Mouse (Mus musculus): Measurements from ENCODE around the gene Celf2. TPM values are rescaled to one million over a fixed set of nuclear protein-coding genes. Genes with fewer than 3 reads are reported as not detected.

The Celf2 gene
- polyA plus RNA-seq, 1 experiment from 2014 or later: 92.4 TPM

- ATAC-seq (ENCODE audit: low read depth): no peak
- Histone ChIP-seq H3K9me3 (ENCODE audit: control insufficient read depth, low read length) (no peaks in the 10 kb centered on the region), H3K4me1 (replicated peaks; ENCODE audit: control insufficient read depth, insufficient read depth, low read length) (0 out of 2 replicates have a peak, but pooled peaks cover 2% of the 10 kb centered on the region), H3K36me3 (ENCODE audit: control insufficient read depth, insufficient read depth, low read length) (no peaks in the 10 kb centered on the region), H3K27ac (ENCODE audit: low read length) (no peak overlapping the region), H3K4me3 (ENCODE audit: low read length) (no peak overlapping the region), H3K27me3 (ENCODE audit: control insufficient read depth, insufficient read depth, low read depth, low read length) (no peaks in the 10 kb centered on the region), H3K9ac (ENCODE audit: low read length) (no peak overlapping the region), H3K4me2 (ENCODE audit: low read depth, low read length) (no peak overlapping the region)
- 85% methylated on average over 4 of the region's 4 CpGs for WGBS
Measured at GRCm38 (mm10) chr2:6865785-6866184, 643.6 kb downstream of the Celf2 start.

- 69% methylated on average over 2 of the region's 2 CpGs for WGBS
- Histone ChIP-seq H3K4me1 (replicated peaks; ENCODE audit: control insufficient read depth, insufficient read depth, low read length) (no peaks in the 10 kb centered on the region), H3K36me3 (ENCODE audit: control insufficient read depth, insufficient read depth, low read length) (no peaks in the 10 kb centered on the region), H3K9me3 (ENCODE audit: control insufficient read depth, low read length) (no peaks in the 10 kb centered on the region), H3K4me3 (ENCODE audit: low read length) (no peak overlapping the region), H3K27me3 (ENCODE audit: control insufficient read depth, insufficient read depth, low read depth, low read length) (no peaks in the 10 kb centered on the region), H3K27ac (ENCODE audit: low read length) (no peak overlapping the region), H3K4me2 (ENCODE audit: low read depth, low read length) (no peak overlapping the region), H3K9ac (ENCODE audit: low read length) (no peak overlapping the region)
- no peak for ATAC-seq (ENCODE audit: low read depth)
Measured at GRCm38 (mm10) chr2:6850102-6850644, 659.2 kb downstream of the Celf2 start.

- Histone ChIP-seq H3K27me3 (ENCODE audit: control insufficient read depth, insufficient read depth, low read depth, low read length) (no peaks in the 10 kb centered on the region), H3K9ac (ENCODE audit: low read length) (no peak overlapping the region), H3K4me3 (ENCODE audit: low read length) (no peak overlapping the region), H3K9me3 (ENCODE audit: control insufficient read depth, low read length) (no peaks in the 10 kb centered on the region), H3K27ac (ENCODE audit: low read length) (no peak overlapping the region), H3K4me1 (replicated peaks; ENCODE audit: control insufficient read depth, insufficient read depth, low read length) (no peaks in the 10 kb centered on the region), H3K36me3 (ENCODE audit: control insufficient read depth, insufficient read depth, low read length) (no peaks in the 10 kb centered on the region), H3K4me2 (ENCODE audit: low read depth, low read length) (no peak overlapping the region)
- no peak for ATAC-seq (ENCODE audit: low read depth)
- WGBS: 44% methylated on average over 3 of the region's 3 CpGs
Measured at GRCm38 (mm10) chr2:6849388-6849787, 660.0 kb downstream of the Celf2 start.

GRCm38 (mm10) chr2:6830021-6830420, 679.3 kb downstream of the Celf2 start:
- Histone ChIP-seq H3K9me3 (ENCODE audit: control insufficient read depth, low read length) (no peaks in the 10 kb centered on the region), H3K4me2 (ENCODE audit: low read depth, low read length) (no peak overlapping the region), H3K4me1 (replicated peaks; ENCODE audit: control insufficient read depth, insufficient read depth, low read length) (no peaks in the 10 kb centered on the region), H3K9ac (ENCODE audit: low read length) (no peak overlapping the region), H3K4me3 (ENCODE audit: low read length) (no peak overlapping the region), H3K27me3 (ENCODE audit: control insufficient read depth, insufficient read depth, low read depth, low read length) (no peaks in the 10 kb centered on the region), H3K36me3 (ENCODE audit: control insufficient read depth, insufficient read depth, low read length) (no peaks in the 10 kb centered on the region), H3K27ac (ENCODE audit: low read length) (no peak overlapping the region)
- ATAC-seq (ENCODE audit: low read depth): no peak
- 92% methylated on average over 6 of the region's 6 CpGs for WGBS

- no peak overlapping the region for H3K4me2 ChIP-seq (ENCODE audit: low read depth, low read length)
- H3K27ac ChIP-seq (ENCODE audit: low read length): no peak overlapping the region
- no peaks in the 10 kb centered on the region for H3K4me1 ChIP-seq (replicated peaks; ENCODE audit: control insufficient read depth, insufficient read depth, low read length)
- no peaks in the 10 kb centered on the region for H3K27me3 ChIP-seq (ENCODE audit: control insufficient read depth, insufficient read depth, low read depth, low read length)
- WGBS: 58% methylated on average over 2 of the region's 2 CpGs
- no peaks in the 10 kb centered on the region for H3K9me3 ChIP-seq (ENCODE audit: control insufficient read depth, low read length)
- no peak overlapping the region for H3K9ac ChIP-seq (ENCODE audit: low read length)
- H3K36me3 ChIP-seq (ENCODE audit: control insufficient read depth, insufficient read depth, low read length): no peaks in the 10 kb centered on the region
- H3K4me3 ChIP-seq (ENCODE audit: low read length): no peak overlapping the region
- ATAC-seq (ENCODE audit: low read depth): no peak
Measured at GRCm38 (mm10) chr2:6827583-6827982, 681.8 kb downstream of the Celf2 start.

- Histone ChIP-seq H3K4me2 (ENCODE audit: low read depth, low read length) (no peak overlapping the region), H3K9ac (ENCODE audit: low read length) (no peak overlapping the region), H3K4me1 (replicated peaks; ENCODE audit: control insufficient read depth, insufficient read depth, low read length) (no peaks in the 10 kb centered on the region), H3K27ac (ENCODE audit: low read length) (no peak overlapping the region), H3K9me3 (ENCODE audit: control insufficient read depth, low read length) (no peaks in the 10 kb centered on the region), H3K36me3 (ENCODE audit: control insufficient read depth, insufficient read depth, low read length) (no peaks in the 10 kb centered on the region), H3K4me3 (ENCODE audit: low read length) (no peak overlapping the region), H3K27me3 (ENCODE audit: control insufficient read depth, insufficient read depth, low read depth, low read length) (no peaks in the 10 kb centered on the region)
- WGBS: 84% methylated on average over 1 of the region's 1 CpGs
- no peak for ATAC-seq (ENCODE audit: low read depth)
Measured at GRCm38 (mm10) chr2:6823021-6823420, 686.3 kb downstream of the Celf2 start.

- Histone ChIP-seq H3K4me1 (replicated peaks; ENCODE audit: control insufficient read depth, insufficient read depth, low read length) (no peaks in the 10 kb centered on the region), H3K9me3 (ENCODE audit: control insufficient read depth, low read length) (no peaks in the 10 kb centered on the region), H3K9ac (ENCODE audit: low read length) (no peak overlapping the region), H3K4me2 (ENCODE audit: low read depth, low read length) (no peak overlapping the region), H3K4me3 (ENCODE audit: low read length) (no peak overlapping the region), H3K27me3 (ENCODE audit: control insufficient read depth, insufficient read depth, low read depth, low read length) (no peaks in the 10 kb centered on the region), H3K27ac (ENCODE audit: low read length) (no peak overlapping the region), H3K36me3 (ENCODE audit: control insufficient read depth, insufficient read depth, low read length) (no peaks in the 10 kb centered on the region)
- 67% methylated on average over 2 of the region's 2 CpGs for WGBS
- no peak for ATAC-seq (ENCODE audit: low read depth)
Measured at GRCm38 (mm10) chr2:6821593-6821992, 687.8 kb downstream of the Celf2 start.

- no peak overlapping the region for H3K9ac ChIP-seq (ENCODE audit: low read length)
- 80% methylated on average over 2 of the region's 2 CpGs for WGBS
- H3K36me3 ChIP-seq (ENCODE audit: control insufficient read depth, insufficient read depth, low read length): no peaks in the 10 kb centered on the region
Measured at GRCm38 (mm10) chr2:6815281-6815680, 694.1 kb downstream of the Celf2 start.

GRCm38 (mm10) chr2:6808736-6809135, 700.6 kb downstream of the Celf2 start:
- 0 out of 2 replicates have a peak, but pooled peaks cover 2% of the 10 kb centered on the region for H3K9me3 ChIP-seq (ENCODE audit: control insufficient read depth, low read length)
- 78% methylated on average over 1 of the region's 1 CpGs for WGBS
- H3K4me1 ChIP-seq (replicated peaks; ENCODE audit: control insufficient read depth, insufficient read depth, low read length): no peaks in the 10 kb centered on the region
- no peak overlapping the region for H3K4me2 ChIP-seq (ENCODE audit: low read depth, low read length)
- H3K9ac ChIP-seq (ENCODE audit: low read length): no peak overlapping the region
- H3K27ac ChIP-seq (ENCODE audit: low read length): no peak overlapping the region
- no peak for ATAC-seq (ENCODE audit: low read depth)
- no peaks in the 10 kb centered on the region for H3K36me3 ChIP-seq (ENCODE audit: control insufficient read depth, insufficient read depth, low read length)
- H3K27me3 ChIP-seq (ENCODE audit: control insufficient read depth, insufficient read depth, low read depth, low read length): no peaks in the 10 kb centered on the region
- no peak overlapping the region for H3K4me3 ChIP-seq (ENCODE audit: low read length)

More at GRCm38 (mm10) chr2:6815281-6815680, 694.1 kb downstream of the Celf2 start:
- 0 out of 2 replicates have a peak, but pooled peaks cover 2% of the 10 kb centered on the region for H3K9me3 ChIP-seq (ENCODE audit: control insufficient read depth, low read length)
- no peak overlapping the region for H3K4me2 ChIP-seq (ENCODE audit: low read depth, low read length)
- H3K27ac ChIP-seq (ENCODE audit: low read length): no peak overlapping the region
- ATAC-seq (ENCODE audit: low read depth): no peak
- H3K27me3 ChIP-seq (ENCODE audit: control insufficient read depth, insufficient read depth, low read depth, low read length): no peaks in the 10 kb centered on the region
- no peaks in the 10 kb centered on the region for H3K4me1 ChIP-seq (replicated peaks; ENCODE audit: control insufficient read depth, insufficient read depth, low read length)
- H3K4me3 ChIP-seq (ENCODE audit: low read length): no peak overlapping the region

GRCm38 (mm10) chr2:6796754-6797153, 712.6 kb downstream of the Celf2 start:
- Histone ChIP-seq H3K9me3 (ENCODE audit: control insufficient read depth, low read length) (no peaks in the 10 kb centered on the region), H3K36me3 (ENCODE audit: control insufficient read depth, insufficient read depth, low read length) (no peaks in the 10 kb centered on the region), H3K4me2 (ENCODE audit: low read depth, low read length) (no peak overlapping the region), H3K9ac (ENCODE audit: low read length) (no peak overlapping the region), H3K4me3 (ENCODE audit: low read length) (no peak overlapping the region), H3K27me3 (ENCODE audit: control insufficient read depth, insufficient read depth, low read depth, low read length) (no peaks in the 10 kb centered on the region), H3K4me1 (replicated peaks; ENCODE audit: control insufficient read depth, insufficient read depth, low read length) (0 out of 2 replicates have a peak, but pooled peaks cover 2% of the 10 kb centered on the region), H3K27ac (ENCODE audit: low read length) (no peak overlapping the region)
- ATAC-seq (ENCODE audit: low read depth): no peak
- 79% methylated on average over 5 of the region's 5 CpGs for WGBS
